11 mouse cellular contexts compared by ENCODE assay signal in genomic region chr6:48437679-48438376, GRCm38 (mm10). TPM values are rescaled to one million over a fixed set of nuclear protein-coding genes. Genes with fewer than 3 reads are reported as not detected.
A peak's percentile ranks its signal among the peaks of the same experiment; 100 is the strongest.
DNase-seq lines count a peak whose midpoint lies in the region; ATAC-seq and TF ChIP-seq lines count a peak whose summit lies in the region.
"Had no signal": no experiment of that assay in that cellular context is flagged by ENCODE, and none has a peak within 500 bp of the region (broad histone marks: within the 10 kb centered on the region; RNA-seq: fewer than 3 reads in every experiment).

No protein-coding gene starts in this region.

- H3K27ac ChIP-seq in cerebellum, adult 2 months (ENCODE audit: insufficient read depth, low read length) = no peak overlapping the region
- no peak overlapping the region for H3K27ac ChIP-seq in heart, embryonic 15.5 days
- H3K27ac ChIP-seq in hindbrain, embryonic 13.5 days = no peak overlapping the region
- H3K27ac ChIP-seq in neural tube, embryonic 11.5 days (ENCODE audit: low read depth, low read length) = no peak overlapping the region
- H3K27ac ChIP-seq: stomach, postnatal 0 days had no signal

- peaks cover 14% of the 10 kb centered on the region for H3K4me1 ChIP-seq in cerebellum, adult 2 months (ENCODE audit: control insufficient read depth, insufficient read depth, low read length)
- peaks cover 54% of the 10 kb centered on the region for H3K4me1 ChIP-seq in heart, embryonic 15.5 days (replicated peaks)
- peaks cover 30% of the 10 kb centered on the region for H3K4me1 ChIP-seq in hindbrain, embryonic 13.5 days (replicated peaks)
- peaks cover 14% of the 10 kb centered on the region for H3K4me1 ChIP-seq in neural tube, embryonic 11.5 days (ENCODE audit: control insufficient read depth, insufficient read depth, low read length)

- DNase-seq in cerebellum, adult 9-10 months = peak; percentile 29
- DNase-seq in cerebellum, adult 2 months = no peak
- DNase-seq in heart, postnatal 10 days = no peak
- no peak for DNase-seq in neural tube, embryonic 11.5 days (ENCODE audit: low spot score)
- DNase-seq in urinary bladder, postnatal 14 days (ENCODE audit: low spot score) = no peak
- no peak for DNase-seq in kidney, postnatal 25 days
- DNase-seq: heart, adult 18-20 months had no signal

- no peak overlapping the region for H3K9ac ChIP-seq in heart, embryonic 15.5 days
- peak overlapping the region; percentile 56; the same call in 1 of the 2 replicates for H3K9ac ChIP-seq in hindbrain, embryonic 13.5 days
- H3K9ac ChIP-seq in neural tube, embryonic 11.5 days (ENCODE audit: low read length) = no peak overlapping the region

- H3K36me3 ChIP-seq in heart, embryonic 15.5 days = peaks cover 33% of the 10 kb centered on the region
- peaks cover 30% of the 10 kb centered on the region for H3K36me3 ChIP-seq in hindbrain, embryonic 13.5 days
- H3K36me3 ChIP-seq in neural tube, embryonic 11.5 days (ENCODE audit: control insufficient read depth, insufficient read depth, low read length) = peaks cover 4% of the 10 kb centered on the region

- no peak for TF ChIP-seq CTCF in cerebellum, adult 2 months (IDR thresholded peaks at IDR 0.05; ENCODE audit: borderline replicate concordance, insufficient read depth, low read depth, low read length)

- no peak for TF ChIP-seq POLR2A in cerebellum, adult 2 months (IDR thresholded peaks at IDR 0.05; ENCODE audit: borderline replicate concordance, insufficient read depth, low read length)

- no peaks in the 10 kb centered on the region for H3K9me3 ChIP-seq in heart, embryonic 15.5 days (replicated peaks)
- no peaks in the 10 kb centered on the region for H3K9me3 ChIP-seq in hindbrain, embryonic 13.5 days
- no peaks in the 10 kb centered on the region for H3K9me3 ChIP-seq in neural tube, embryonic 11.5 days (ENCODE audit: control insufficient read depth, low read length)

- 82% methylated on average over 35 of the region's 35 CpGs for WGBS in cerebellum, adult 2 months
- 60% methylated on average over 35 of the region's 35 CpGs for WGBS in heart, embryonic 15.5 days
- 24% methylated on average over 35 of the region's 35 CpGs for WGBS in hindbrain, embryonic 13.5 days
- WGBS in neural tube, embryonic 11.5 days = 15% methylated on average over 33 of the region's 35 CpGs

- no peak overlapping the region for H3K4me3 ChIP-seq in cerebellum, adult 2 months (replicated peaks; ENCODE audit: insufficient read depth, low read depth, low read length)
- H3K4me3 ChIP-seq in heart, embryonic 15.5 days = peak overlapping the region; percentile 24; the same call in 1 of the 2 replicates
- peak overlapping the region; percentile 26 for H3K4me3 ChIP-seq in hindbrain, embryonic 13.5 days
- no peak overlapping the region for H3K4me3 ChIP-seq in neural tube, embryonic 11.5 days (ENCODE audit: low read depth, low read length)

- H3K27me3 ChIP-seq in cerebellum, adult 2 months (ENCODE audit: control insufficient read depth, insufficient read depth, low read length) = no peaks in the 10 kb centered on the region
- peaks cover 20% of the 10 kb centered on the region for H3K27me3 ChIP-seq in heart, embryonic 15.5 days
- peaks cover 59% of the 10 kb centered on the region for H3K27me3 ChIP-seq in hindbrain, embryonic 13.5 days
- peaks cover 31% of the 10 kb centered on the region for H3K27me3 ChIP-seq in neural tube, embryonic 11.5 days (ENCODE audit: control insufficient read depth, insufficient read depth, low read length)

- ATAC-seq in heart, embryonic 15.5 days (replicated peaks; ENCODE audit: insufficient number of reproducible peaks, insufficient read depth, low FRiP score, low read depth) = no peak
- 0 out of 2 replicates have a peak, but pooled peaks have one; percentile 11 for ATAC-seq in hindbrain, embryonic 13.5 days (ENCODE audit: low FRiP score)
- ATAC-seq in neural tube, embryonic 11.5 days (ENCODE audit: insufficient read depth, low FRiP score, low TSS enrichment) = no peak

- intact Hi-C loops in heart, postnatal 10 days (cut with DNase I) = no loop called here

- H3K4me2 ChIP-seq in heart, embryonic 15.5 days = peak overlapping the region; percentile 54
- peak overlapping the region; percentile 47 for H3K4me2 ChIP-seq in hindbrain, embryonic 13.5 days
- H3K4me2 ChIP-seq in neural tube, embryonic 11.5 days (ENCODE audit: low read depth) = peak overlapping the region; percentile 35; the same call in 1 of the 2 replicates

RNA-seq across cellular contexts. Expression of gene Zfp467, which starts 7.8 kb away (rescaled TPM):
- 80.4 and 93.2 TPM in 2 replicates for polyA plus RNA-seq in cerebellum, adult 2 months (2012; rRNA removed)
- polyA plus RNA-seq in heart, embryonic 15.5 days (2015; fragmentation: Nextera tagmentation; extraction: Ambion mirVana) = 18.5 and 20.4 TPM in 2 replicates
- 10 to 100 TPM; 17.8 to 25.2 TPM for total RNA-seq in heart, postnatal 10 days (2021)
- polyA plus RNA-seq in hindbrain, embryonic 13.5 days (2015; fragmentation: Nextera tagmentation; extraction: Ambion mirVana) = 22.0 and 22.5 TPM in 2 replicates
- 11.4 and 14.4 TPM in 2 replicates for polyA plus RNA-seq in neural tube, embryonic 11.5 days (2014; fragmentation: Nextera tagmentation; extraction: Ambion mirVana)

RNA-seq across cellular contexts. Expression of gene Sspo, which starts 10.2 kb away (rescaled TPM):
- polyA plus RNA-seq in cerebellum, adult 2 months (2012; rRNA removed) = 3.7 and 5.0 TPM in 2 replicates
- polyA plus RNA-seq in heart, embryonic 15.5 days (2015; fragmentation: Nextera tagmentation; extraction: Ambion mirVana) = 0.16 and 0.51 TPM in 2 replicates
- total RNA-seq in heart, postnatal 10 days (2021) = 1 to 10 TPM in 1 of 2 experiments, under 1 TPM in 1; 0.62 to 1.2 TPM
- 0.14 and 0.25 TPM in 2 replicates for polyA plus RNA-seq in hindbrain, embryonic 13.5 days (2015; fragmentation: Nextera tagmentation; extraction: Ambion mirVana)
- polyA plus RNA-seq in neural tube, embryonic 11.5 days (2014; fragmentation: Nextera tagmentation; extraction: Ambion mirVana) = 0.15 and 0.34 TPM in 2 replicates
- total RNA-seq: megakaryocyte progenitor cell, adult 5-6 weeks had no signal

RNA-seq across cellular contexts. Expression of gene Krba1, which starts 42.4 kb away (rescaled TPM):
- polyA plus RNA-seq in cerebellum, adult 2 months (2012; rRNA removed) = 50.6 and 55.3 TPM in 2 replicates
- 15.4 and 18.6 TPM in 2 replicates for polyA plus RNA-seq in heart, embryonic 15.5 days (2015; fragmentation: Nextera tagmentation; extraction: Ambion mirVana)
- 10 to 100 TPM; 27.3 to 30.8 TPM for total RNA-seq in heart, postnatal 10 days (2021)
- polyA plus RNA-seq in hindbrain, embryonic 13.5 days (2015; fragmentation: Nextera tagmentation; extraction: Ambion mirVana) = 25.4 and 28.3 TPM in 2 replicates
- polyA plus RNA-seq in neural tube, embryonic 11.5 days (2014; fragmentation: Nextera tagmentation; extraction: Ambion mirVana) = 18.0 and 22.9 TPM in 2 replicates

Comparison
In these comparisons a context has a peak if more than half of its experiments do, and no peak if none do; other contexts are left out.
1. H3K4me3 ChIP-seq: peak in heart, embryonic 15.5 days (single experiment) and hindbrain, embryonic 13.5 days (single experiment); none in cerebellum, adult 2 months (single experiment) and neural tube, embryonic 11.5 days (single experiment).
2. Peak in every context shown above with its lines, with median percentiles within 50 percentile points of each other: H3K4me2 ChIP-seq.